14 mouse cellular contexts compared by ENCODE assay signal in the genomic region with DNA sequence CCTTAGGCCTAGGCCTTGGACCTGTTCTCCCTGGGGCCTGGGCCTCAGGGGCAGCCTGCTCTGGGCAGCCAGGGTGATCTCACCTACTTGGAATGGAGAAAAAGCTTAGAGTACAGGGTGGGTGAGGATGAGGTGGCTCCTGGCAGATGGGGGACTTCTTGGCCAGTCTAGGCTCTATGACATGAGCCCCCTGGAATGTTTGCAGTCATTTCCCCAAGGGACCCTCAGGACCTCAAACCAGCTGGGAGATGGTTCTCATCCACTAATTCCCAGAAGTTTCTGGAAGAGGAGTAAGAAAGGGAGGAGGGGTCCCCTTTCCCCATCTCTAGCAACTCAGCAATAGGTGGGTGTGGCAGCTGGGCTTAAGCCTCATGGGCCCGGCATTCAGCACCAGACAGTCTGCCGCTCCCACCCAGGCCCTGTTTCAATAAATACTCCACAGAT. TPM values are rescaled to one million over a fixed set of nuclear protein-coding genes. Genes with fewer than 3 reads are reported as not detected.
DNase-seq lines count a peak whose midpoint lies in the region; ATAC-seq and TF ChIP-seq lines count a peak whose summit lies in the region.
"Had no signal": no experiment of that assay in that cellular context is flagged by ENCODE, and none has a peak within 500 bp of the region (broad histone marks: within the 10 kb centered on the region; RNA-seq: fewer than 3 reads in every experiment).

No protein-coding gene starts in this region.

- peak; percentile 58 for DNase-seq in kidney, postnatal 0 days (ENCODE audit: low spot score)
- DNase-seq in kidney, adult 9 months = no peak
- peak; percentile 87 for DNase-seq in NIH3T3 (ENCODE audit: low read depth)
- peak; percentile 43 to 68 for DNase-seq in lung, postnatal 4 days
- no peak for DNase-seq in cerebellum, postnatal 10 days
- DNase-seq in left cerebral cortex, postnatal 10 days (ENCODE audit: extremely low spot score in 1 of 2, low spot score in 2 of 2) = no peak
- no peak for DNase-seq in midbrain, postnatal 0 days (ENCODE audit: low spot score)
- DNase-seq: cerebellum, adult 9-10 months; gastrocnemius, postnatal 14 days; left cerebral cortex, postnatal 4 days; retina, postnatal 1 day had no signal

- no peak overlapping the region for H3K4me2 ChIP-seq in kidney, postnatal 0 days (ENCODE audit: low read length)
- no peak overlapping the region for H3K4me2 ChIP-seq in heart, embryonic 15.5 days
- no peak overlapping the region for H3K4me2 ChIP-seq in midbrain, postnatal 0 days (ENCODE audit: low read depth, low read length, poor library complexity, severe bottlenecking)

- H3K9me3 ChIP-seq in kidney, postnatal 0 days (replicated peaks; ENCODE audit: low read length) = no peaks in the 10 kb centered on the region
- H3K9me3 ChIP-seq in heart, embryonic 15.5 days (replicated peaks) = no peaks in the 10 kb centered on the region
- no peaks in the 10 kb centered on the region for H3K9me3 ChIP-seq in midbrain, postnatal 0 days (ENCODE audit: low read length)

- intact Hi-C loops in left cerebral cortex, postnatal 10 days (cut with DNase I) = no loop called here

- H3K27ac ChIP-seq in kidney, postnatal 0 days = peak overlapping the region; percentile 19; the same call in 1 of the 2 replicates
- peak overlapping the region; percentile 57 for H3K27ac ChIP-seq in heart, embryonic 15.5 days
- no peak overlapping the region for H3K27ac ChIP-seq in midbrain, postnatal 0 days (ENCODE audit: low read depth, low read length)

- no peaks in the 10 kb centered on the region for H3K27me3 ChIP-seq in kidney, postnatal 0 days (ENCODE audit: insufficient read depth, low read length)
- no peaks in the 10 kb centered on the region for H3K27me3 ChIP-seq in heart, embryonic 15.5 days
- H3K27me3 ChIP-seq in midbrain, postnatal 0 days (ENCODE audit: insufficient read depth, low read length) = no peaks in the 10 kb centered on the region

- no peak overlapping the region for H3K9ac ChIP-seq in kidney, postnatal 0 days (ENCODE audit: low read depth, low read length)
- H3K9ac ChIP-seq in heart, embryonic 15.5 days = no peak overlapping the region
- H3K9ac ChIP-seq in midbrain, postnatal 0 days (replicated peaks; ENCODE audit: low read length, poor library complexity, severe bottlenecking) = no peak overlapping the region

- no peaks in the 10 kb centered on the region for H3K36me3 ChIP-seq in kidney, postnatal 0 days (ENCODE audit: insufficient read depth, low read length)
- no peaks in the 10 kb centered on the region for H3K36me3 ChIP-seq in heart, embryonic 15.5 days
- H3K36me3 ChIP-seq in midbrain, postnatal 0 days (ENCODE audit: insufficient read depth, low read length) = no peaks in the 10 kb centered on the region

- ATAC-seq in kidney, postnatal 0 days (replicated peaks; ENCODE audit: low FRiP score, low read depth) = no peak
- 0 out of 2 replicates have a peak, but pooled peaks have one; percentile 24 for ATAC-seq in heart, embryonic 15.5 days (replicated peaks; ENCODE audit: insufficient number of reproducible peaks, insufficient read depth, low FRiP score, low read depth)
- ATAC-seq in midbrain, postnatal 0 days (ENCODE audit: low FRiP score) = no peak

- H3K4me3 ChIP-seq in kidney, postnatal 0 days (replicated peaks; ENCODE audit: low read depth, low read length) = no peak overlapping the region
- no peak overlapping the region for H3K4me3 ChIP-seq in heart, embryonic 15.5 days
- no peak overlapping the region for H3K4me3 ChIP-seq in midbrain, postnatal 0 days (ENCODE audit: low read depth, low read length)

- no peak for TF ChIP-seq CTCF in kidney, postnatal 0 days (IDR thresholded peaks at IDR 0.05; ENCODE audit: low read depth)
- TF ChIP-seq CTCF in midbrain, postnatal 0 days (IDR thresholded peaks at IDR 0.05) = no peak

- 54% methylated on average over 2 of the region's 2 CpGs for WGBS in kidney, postnatal 0 days
- WGBS in heart, embryonic 15.5 days = 53% methylated on average over 2 of the region's 2 CpGs
- 50% methylated on average over 2 of the region's 2 CpGs for WGBS in midbrain, postnatal 0 days

- H3K4me1 ChIP-seq in kidney, postnatal 0 days (replicated peaks; ENCODE audit: insufficient read depth, low read length) = peaks cover 33% of the 10 kb centered on the region
- H3K4me1 ChIP-seq in heart, embryonic 15.5 days (replicated peaks) = peaks cover 62% of the 10 kb centered on the region
- H3K4me1 ChIP-seq in midbrain, postnatal 0 days (ENCODE audit: insufficient read depth, low read length) = peaks cover 3% of the 10 kb centered on the region; the same call in 1 of the 2 replicates

RNA-seq across cellular contexts. Expression of gene Loxl1, which starts 13.6 kb away (rescaled TPM):
- polyA plus RNA-seq in kidney, postnatal 0 days (2015; fragmentation: Nextera tagmentation; extraction: Ambion mirVana) = 60.9 and 62.2 TPM in 2 replicates
- polyA plus RNA-seq in heart, embryonic 15.5 days (2015; fragmentation: Nextera tagmentation; extraction: Ambion mirVana) = 54.6 and 78.1 TPM in 2 replicates
- 1 to 10 TPM; 3.5 to 3.9 TPM for total RNA-seq in left cerebral cortex, postnatal 10 days (2021)
- total RNA-seq in midbrain, postnatal 0 days (2014; rRNA removed) = 5.9 and 10.6 TPM in 2 replicates
- 6.6 and 7.0 TPM in 2 replicates for polyA plus RNA-seq in midbrain, postnatal 0 days (2015; fragmentation: Nextera tagmentation; extraction: Ambion mirVana)
- total RNA-seq: CH12.LX; megakaryocyte progenitor cell, adult 5-6 weeks had no signal

RNA-seq across cellular contexts. Expression of gene Stoml1, which starts 46.4 kb away (rescaled TPM):
- polyA plus RNA-seq in kidney, postnatal 0 days (2015; fragmentation: Nextera tagmentation; extraction: Ambion mirVana) = 36.6 and 37.6 TPM in 2 replicates
- polyA plus RNA-seq in heart, embryonic 15.5 days (2015; fragmentation: Nextera tagmentation; extraction: Ambion mirVana) = 25.2 and 28.6 TPM in 2 replicates
- total RNA-seq in left cerebral cortex, postnatal 10 days (2021) = 10 to 100 TPM; 89.0 to 93.1 TPM
- total RNA-seq in midbrain, postnatal 0 days (2014; rRNA removed) = 159 and 170 TPM in 2 replicates
- polyA plus RNA-seq in midbrain, postnatal 0 days (2015; fragmentation: Nextera tagmentation; extraction: Ambion mirVana) = 161 and 172 TPM in 2 replicates

RNA-seq across cellular contexts. Expression of gene Pml, which starts 49.8 kb away (rescaled TPM):
- polyA plus RNA-seq in kidney, postnatal 0 days (2015; fragmentation: Nextera tagmentation; extraction: Ambion mirVana) = 14.3 and 15.2 TPM in 2 replicates
- 10.0 and 15.8 TPM in 2 replicates for polyA plus RNA-seq in heart, embryonic 15.5 days (2015; fragmentation: Nextera tagmentation; extraction: Ambion mirVana)
- total RNA-seq in left cerebral cortex, postnatal 10 days (2021) = 10 to 100 TPM; 13.3 to 14.5 TPM
- total RNA-seq in midbrain, postnatal 0 days (2014; rRNA removed) = 5.6 and 9.0 TPM in 2 replicates
- 2.9 and 3.2 TPM in 2 replicates for polyA plus RNA-seq in midbrain, postnatal 0 days (2015; fragmentation: Nextera tagmentation; extraction: Ambion mirVana)

Comparison
In these comparisons a context has a peak if more than half of its experiments do, and no peak if none do; other contexts are left out.
1. DNase-seq: peak in kidney, postnatal 0 days (single experiment), NIH3T3 (single experiment) and lung, postnatal 4 days (2 of 2); none in kidney, adult 9 months (single experiment), cerebellum, postnatal 10 days (0 of 2), left cerebral cortex, postnatal 10 days (0 of 2) and midbrain, postnatal 0 days (single experiment).